Mouse (Mus musculus): ENCODE data around the gene Babam2. TPM values are rescaled to one million over a fixed set of nuclear protein-coding genes. Genes with fewer than 3 reads are reported as not detected.

Gene Babam2
- polyA plus RNA-seq, 1 experiment: 7.0 TPM

- no peaks in the 10 kb centered on the region for H3K9me3 ChIP-seq (ENCODE audit: control insufficient read depth, low read length)
- TF ChIP-seq TAL1 (IDR thresholded peaks at IDR 0.05; ENCODE audit: low read length) (no peak), GATA1 (IDR thresholded peaks at IDR 0.05; ENCODE audit: low read length) (no peak)
- peaks cover 7% of the 10 kb centered on the region for H3K4me1 ChIP-seq (ENCODE audit: control insufficient read depth)
- H3K36me3 ChIP-seq (ENCODE audit: control insufficient read depth): no peaks in the 10 kb centered on the region
- H3K4me3 ChIP-seq (replicated peaks): no peak overlapping the region
- H3K27me3 ChIP-seq (ENCODE audit: control insufficient read depth): no peaks in the 10 kb centered on the region
Measured at GRCm38 (mm10) chr5:32034475-32035054, 337.1 kb downstream of the Babam2 start.

- Histone ChIP-seq H3K27me3 (ENCODE audit: control insufficient read depth) (no peaks in the 10 kb centered on the region), H3K9me3 (ENCODE audit: control insufficient read depth, low read length) (no peaks in the 10 kb centered on the region), H3K4me1 (ENCODE audit: control insufficient read depth) (peaks cover 7% of the 10 kb centered on the region), H3K4me3 (replicated peaks) (no peak overlapping the region), H3K36me3 (ENCODE audit: control insufficient read depth) (no peaks in the 10 kb centered on the region)
- no peak for TF ChIP-seq GATA1 (IDR thresholded peaks at IDR 0.05; ENCODE audit: low read length)
Measured at GRCm38 (mm10) chr5:32035721-32036320, 338.3 kb downstream of the Babam2 start.

GRCm38 (mm10) chr5:32036896-32037295, 339.4 kb downstream of the Babam2 start:
- H3K9me3 ChIP-seq (ENCODE audit: control insufficient read depth, low read length): no peaks in the 10 kb centered on the region
- H3K4me3 ChIP-seq (replicated peaks): no peak overlapping the region
- TF ChIP-seq GATA1 (IDR thresholded peaks at IDR 0.05; ENCODE audit: low read length) (no peak), TAL1 (IDR thresholded peaks at IDR 0.05; ENCODE audit: low read length) (no peak)
- H3K36me3 ChIP-seq (ENCODE audit: control insufficient read depth): no peaks in the 10 kb centered on the region
- H3K27me3 ChIP-seq (ENCODE audit: control insufficient read depth): no peaks in the 10 kb centered on the region
- H3K4me1 ChIP-seq (ENCODE audit: control insufficient read depth): peaks cover 7% of the 10 kb centered on the region

GRCm38 (mm10) chr5:32037546-32037945, 340.1 kb downstream of the Babam2 start:
- H3K4me3 ChIP-seq (replicated peaks): no peak overlapping the region
- H3K4me1 ChIP-seq (ENCODE audit: control insufficient read depth): peaks cover 7% of the 10 kb centered on the region
- no peaks in the 10 kb centered on the region for H3K27me3 ChIP-seq (ENCODE audit: control insufficient read depth)
- no peaks in the 10 kb centered on the region for H3K36me3 ChIP-seq (ENCODE audit: control insufficient read depth)
- TF ChIP-seq GATA1 (IDR thresholded peaks at IDR 0.05; ENCODE audit: low read length): no peak
- no peak for TF ChIP-seq TAL1 (IDR thresholded peaks at IDR 0.05; ENCODE audit: low read length)
- no peaks in the 10 kb centered on the region for H3K9me3 ChIP-seq (ENCODE audit: control insufficient read depth, low read length)

GRCm38 (mm10) chr5:32038994-32039393, 341.5 kb downstream of the Babam2 start:
- H3K4me1 ChIP-seq (ENCODE audit: control insufficient read depth): no peaks in the 10 kb centered on the region

GRCm38 (mm10) chr5:32039511-32039910, 342.0 kb downstream of the Babam2 start:
- TF ChIP-seq TAL1 (IDR thresholded peaks at IDR 0.05; ENCODE audit: low read length) (no peak), GATA1 (IDR thresholded peaks at IDR 0.05; ENCODE audit: low read length) (no peak)
- no peaks in the 10 kb centered on the region for H3K4me1 ChIP-seq (ENCODE audit: control insufficient read depth)
- H3K4me3 ChIP-seq (replicated peaks): no peak overlapping the region
- no peaks in the 10 kb centered on the region for H3K9me3 ChIP-seq (ENCODE audit: control insufficient read depth, low read length)
- H3K36me3 ChIP-seq (ENCODE audit: control insufficient read depth): no peaks in the 10 kb centered on the region
- no peaks in the 10 kb centered on the region for H3K27me3 ChIP-seq (ENCODE audit: control insufficient read depth)

More at GRCm38 (mm10) chr5:32038994-32039393, 341.5 kb downstream of the Babam2 start:
- Histone ChIP-seq H3K9me3 (ENCODE audit: control insufficient read depth, low read length) (no peaks in the 10 kb centered on the region), H3K36me3 (ENCODE audit: control insufficient read depth) (no peaks in the 10 kb centered on the region), H3K4me3 (replicated peaks) (no peak overlapping the region), H3K27me3 (ENCODE audit: control insufficient read depth) (no peaks in the 10 kb centered on the region)
- TF ChIP-seq GATA1 (IDR thresholded peaks at IDR 0.05; ENCODE audit: low read length) (no peak), TAL1 (IDR thresholded peaks at IDR 0.05; ENCODE audit: low read length) (no peak)

GRCm38 (mm10) chr5:32043153-32043552, 345.7 kb downstream of the Babam2 start:
- Histone ChIP-seq H3K27me3 (ENCODE audit: control insufficient read depth) (no peaks in the 10 kb centered on the region), H3K4me3 (replicated peaks) (no peak overlapping the region)

GRCm38 (mm10) chr5:32043996-32044395, 346.5 kb downstream of the Babam2 start:
- Histone ChIP-seq H3K4me1 (ENCODE audit: control insufficient read depth) (no peaks in the 10 kb centered on the region), H3K36me3 (ENCODE audit: control insufficient read depth) (no peaks in the 10 kb centered on the region), H3K4me3 (replicated peaks) (no peak overlapping the region), H3K9me3 (ENCODE audit: control insufficient read depth, low read length) (no peaks in the 10 kb centered on the region), H3K27me3 (ENCODE audit: control insufficient read depth) (no peaks in the 10 kb centered on the region)
- no peak for TF ChIP-seq TAL1 (IDR thresholded peaks at IDR 0.05; ENCODE audit: low read length)
- TF ChIP-seq GATA1 (IDR thresholded peaks at IDR 0.05; ENCODE audit: low read length): no peak

More at GRCm38 (mm10) chr5:32043153-32043552, 345.7 kb downstream of the Babam2 start:
- no peaks in the 10 kb centered on the region for H3K36me3 ChIP-seq (ENCODE audit: control insufficient read depth)
- TF ChIP-seq GATA1 (IDR thresholded peaks at IDR 0.05; ENCODE audit: low read length) (no peak), TAL1 (IDR thresholded peaks at IDR 0.05; ENCODE audit: low read length) (no peak)
- no peaks in the 10 kb centered on the region for H3K4me1 ChIP-seq (ENCODE audit: control insufficient read depth)
- no peaks in the 10 kb centered on the region for H3K9me3 ChIP-seq (ENCODE audit: control insufficient read depth, low read length)

- H3K4me1 ChIP-seq (ENCODE audit: control insufficient read depth): no peaks in the 10 kb centered on the region
- H3K27me3 ChIP-seq (ENCODE audit: control insufficient read depth): no peaks in the 10 kb centered on the region
- TF ChIP-seq TAL1 (IDR thresholded peaks at IDR 0.05; ENCODE audit: low read length) (no peak), GATA1 (IDR thresholded peaks at IDR 0.05; ENCODE audit: low read length) (no peak)
- H3K36me3 ChIP-seq (ENCODE audit: control insufficient read depth): no peaks in the 10 kb centered on the region
- H3K4me3 ChIP-seq (replicated peaks): no peak overlapping the region
- H3K9me3 ChIP-seq (ENCODE audit: control insufficient read depth, low read length): no peaks in the 10 kb centered on the region
Measured at GRCm38 (mm10) chr5:32051899-32052298, 354.4 kb downstream of the Babam2 start.

All from erythroblast, embryonic 14.5 days (primary cell).